Mouse (Mus musculus): ENCODE results near the gene Efcab7.
A peak's percentile ranks its signal among the peaks of the same experiment; 100 is the strongest.

Gene Efcab7

DNA sequence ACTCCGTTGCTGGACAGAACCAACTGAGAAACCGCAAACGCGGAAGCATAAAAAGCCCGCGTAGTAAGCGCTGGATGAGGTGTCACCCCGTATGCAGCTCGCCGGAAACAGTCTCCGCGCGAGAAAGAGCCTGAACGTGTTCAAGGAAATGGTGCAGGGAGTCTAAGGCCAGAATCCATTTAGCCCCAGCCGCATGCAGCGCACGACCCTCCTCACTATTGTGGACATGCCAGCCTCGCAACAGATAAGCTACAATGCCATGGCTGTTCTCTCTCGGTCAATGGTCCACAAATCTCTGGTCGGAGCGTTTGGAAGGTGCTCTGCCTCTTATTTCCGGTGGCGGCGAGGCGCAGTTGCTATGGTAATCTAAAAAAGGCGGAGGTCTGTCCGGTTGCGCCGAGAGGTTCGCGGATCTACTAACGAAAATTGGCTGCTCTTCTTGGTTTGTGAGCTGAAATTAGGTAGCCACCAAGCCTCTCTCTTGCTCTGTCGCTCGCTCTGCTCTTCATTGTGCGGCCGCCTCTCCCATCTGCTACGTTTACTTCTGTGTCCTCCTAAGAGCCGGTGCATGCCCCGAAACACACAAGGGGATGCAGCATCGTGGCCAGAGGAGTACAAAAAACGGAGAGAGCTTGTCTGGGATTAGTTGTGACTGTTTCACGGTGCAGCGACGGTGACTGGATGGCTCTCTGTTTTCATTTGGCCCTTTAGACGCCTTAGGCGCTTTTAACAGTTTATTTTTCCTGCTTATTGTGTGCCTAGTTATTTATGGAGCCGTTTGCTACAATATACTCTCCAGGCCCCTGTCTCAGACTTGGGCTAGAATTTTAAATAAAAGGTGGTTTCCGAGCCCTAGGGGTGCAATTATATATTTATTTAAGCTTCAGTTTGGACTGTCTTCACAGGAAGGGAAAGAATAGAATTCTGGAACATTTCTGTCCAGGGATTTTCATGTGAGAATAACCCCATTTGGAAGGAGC lies at the start of gene Efcab7:
TSS of gene Efcab7 (plus strand) at position 105 of the 980 bp plus-strand sequence.
- peak; percentile 81 for DNase-seq (ENCODE audit: low read depth, low spot score)

DNA sequence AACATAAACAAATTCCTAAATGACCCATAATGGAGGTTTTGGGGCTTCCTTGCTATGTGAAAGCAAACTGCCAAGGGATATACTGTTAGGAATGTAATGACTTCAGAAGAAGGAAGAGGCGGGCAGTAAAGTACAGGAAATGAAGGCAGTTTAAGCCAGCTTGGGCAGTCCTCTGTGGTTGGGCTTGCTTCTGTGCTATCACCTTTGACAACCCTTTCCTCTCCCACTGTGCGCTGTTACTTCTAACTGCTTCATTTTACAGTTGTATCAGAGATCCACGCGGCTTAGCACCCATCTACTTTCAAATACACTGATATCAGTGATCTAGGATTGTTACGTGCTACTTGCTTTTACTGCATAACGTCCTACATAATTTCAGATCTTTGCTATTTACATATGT lies 36.6 kb upstream of the Efcab7 start:
- no peak for DNase-seq (ENCODE audit: low read depth, low spot score)

DNA sequence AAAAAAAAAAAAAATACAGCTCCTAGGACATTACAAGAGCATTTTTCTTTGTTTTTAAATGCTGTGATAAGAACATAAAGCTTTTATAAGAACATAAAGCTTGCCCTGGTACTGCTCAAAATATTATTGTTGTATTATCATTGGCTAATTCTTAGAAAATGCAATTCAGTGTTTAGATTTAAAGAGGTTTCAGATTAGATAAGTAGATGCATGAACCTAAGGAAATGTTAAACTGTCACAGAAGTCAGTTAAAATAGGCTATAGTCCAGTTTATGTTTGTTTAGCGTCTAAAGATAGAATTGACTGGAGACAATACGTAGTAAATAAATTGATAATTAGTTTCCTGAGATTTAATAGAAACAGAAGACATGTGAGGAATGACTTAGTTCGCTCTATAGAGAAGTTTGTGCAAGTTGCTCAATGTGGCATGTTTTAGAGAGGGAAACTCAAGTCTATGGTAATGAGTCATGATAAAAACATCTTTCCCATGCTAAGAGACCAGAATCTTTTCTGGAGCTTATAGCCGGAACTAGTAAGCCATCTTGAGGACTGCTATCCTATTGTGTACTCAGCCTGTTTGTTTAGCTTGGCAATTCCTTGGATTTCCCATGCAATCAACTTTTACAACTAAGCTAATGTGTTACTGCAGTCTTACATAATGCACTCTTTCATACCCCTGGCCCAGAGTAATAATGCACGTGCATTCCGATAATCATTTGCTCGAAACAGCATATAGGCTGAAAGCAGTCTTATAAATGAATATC lies 12.1 kb upstream of the Efcab7 start:
- no peak for DNase-seq (ENCODE audit: low read depth, low spot score)

DNA sequence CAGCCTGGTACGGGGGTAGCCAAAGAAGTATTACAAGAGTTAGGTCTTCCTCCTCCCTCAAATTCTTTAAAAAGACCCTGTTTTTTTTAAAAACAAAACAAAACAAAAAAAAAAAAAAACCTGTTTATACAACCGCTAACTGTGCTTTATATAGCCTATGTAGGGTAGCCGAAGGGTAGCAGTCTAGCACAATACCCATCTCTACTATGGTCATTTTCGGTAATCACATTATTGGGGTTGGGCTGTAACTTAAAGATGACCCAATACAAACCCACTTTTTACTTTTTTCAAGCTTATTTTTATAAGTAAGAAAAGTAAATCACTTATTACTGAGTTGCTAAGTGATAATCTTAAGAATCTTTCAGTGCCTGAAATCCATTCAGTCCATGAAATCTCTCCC lies 661 bp upstream of the Efcab7 start:
- DNase-seq (ENCODE audit: low read depth, low spot score) = no peak

DNA sequence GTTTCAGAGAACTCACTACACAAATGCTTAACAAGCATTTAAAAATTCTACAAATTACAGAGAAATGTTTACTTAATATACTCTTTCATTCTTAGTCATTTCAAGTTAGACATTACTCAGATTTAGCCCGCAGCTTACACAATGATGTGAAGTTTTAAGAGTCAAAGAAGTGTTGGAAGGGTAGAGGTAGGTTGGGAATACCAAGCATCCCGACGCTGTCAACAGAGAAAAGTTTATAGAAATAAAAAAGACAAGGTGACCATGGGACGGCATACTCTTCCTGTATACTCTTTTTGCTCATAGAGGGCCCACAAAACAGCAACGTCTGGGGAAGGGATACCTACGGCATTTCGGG lies 282 bp upstream of the Efcab7 start:
- DNase-seq (ENCODE audit: low read depth, low spot score) = no peak

DNA sequence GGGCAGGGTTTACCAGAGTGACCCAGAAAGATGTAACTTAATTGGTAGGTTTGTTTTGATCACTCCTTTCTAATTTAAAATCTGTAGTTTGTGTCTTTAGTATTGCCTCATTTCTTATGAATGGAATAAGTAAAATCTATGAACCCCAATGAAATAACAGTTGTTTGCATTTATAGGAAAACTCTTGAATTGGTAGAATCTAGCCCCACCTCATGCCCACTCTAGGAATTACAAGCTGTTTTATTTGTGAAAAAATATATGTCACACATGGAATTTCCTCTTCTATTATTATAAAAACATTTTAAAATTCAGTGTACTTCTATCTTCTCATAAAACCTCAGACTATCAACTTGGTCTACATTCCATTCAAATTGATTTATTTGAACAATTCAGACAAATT lies 52.9 kb downstream of the Efcab7 start:
- DNase-seq (ENCODE audit: low read depth, low spot score) = no peak

DNA sequence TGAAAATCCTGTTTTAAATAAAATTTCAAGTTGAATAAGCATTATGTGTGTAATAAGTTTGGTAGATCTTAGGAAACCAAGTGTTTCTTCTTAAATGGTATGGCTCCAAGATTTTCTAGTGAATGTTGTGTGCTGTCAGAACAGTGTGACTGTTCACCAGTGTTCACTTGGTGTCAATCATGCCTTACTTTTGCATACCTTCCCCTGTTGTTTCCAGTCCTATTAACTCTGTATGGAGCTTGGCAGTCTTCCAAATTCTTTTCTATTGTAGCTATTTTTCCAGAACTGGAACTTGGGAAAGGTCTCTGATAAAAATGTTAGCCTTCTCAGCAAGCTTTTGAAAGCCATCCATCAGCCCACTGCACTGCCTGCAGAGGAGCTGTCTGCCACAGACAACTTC lies 53.4 kb downstream of the Efcab7 start:
- no peak for DNase-seq (ENCODE audit: low read depth, low spot score)

DNA sequence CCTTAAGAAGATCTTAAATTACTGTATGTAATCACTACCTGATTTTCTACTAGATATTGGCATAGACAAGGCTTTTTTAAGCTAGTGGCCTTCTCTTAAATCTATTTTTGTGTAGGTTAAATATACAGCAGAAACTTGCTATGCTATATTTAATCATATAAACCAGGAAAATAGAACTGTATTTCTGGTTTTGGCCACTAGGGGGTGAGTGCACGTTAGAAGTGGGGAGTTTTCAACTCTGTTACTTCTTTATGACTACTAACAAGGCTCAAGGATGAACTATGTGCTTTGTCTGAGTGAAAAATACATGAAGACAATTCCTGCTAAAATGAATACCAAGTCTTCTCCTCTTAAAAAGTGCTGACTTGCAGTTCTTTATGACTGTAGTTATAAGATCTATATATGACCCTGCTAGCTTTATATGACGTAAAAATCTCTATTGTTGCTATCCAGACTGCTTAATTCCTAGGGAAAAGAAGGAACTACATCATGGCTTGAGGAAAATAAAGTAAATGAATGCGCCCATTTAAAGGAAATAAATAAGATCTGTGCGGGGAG lies 85.0 kb downstream of the Efcab7 start:
- peak; percentile 19 for DNase-seq (ENCODE audit: low read depth, low spot score)

DNA sequence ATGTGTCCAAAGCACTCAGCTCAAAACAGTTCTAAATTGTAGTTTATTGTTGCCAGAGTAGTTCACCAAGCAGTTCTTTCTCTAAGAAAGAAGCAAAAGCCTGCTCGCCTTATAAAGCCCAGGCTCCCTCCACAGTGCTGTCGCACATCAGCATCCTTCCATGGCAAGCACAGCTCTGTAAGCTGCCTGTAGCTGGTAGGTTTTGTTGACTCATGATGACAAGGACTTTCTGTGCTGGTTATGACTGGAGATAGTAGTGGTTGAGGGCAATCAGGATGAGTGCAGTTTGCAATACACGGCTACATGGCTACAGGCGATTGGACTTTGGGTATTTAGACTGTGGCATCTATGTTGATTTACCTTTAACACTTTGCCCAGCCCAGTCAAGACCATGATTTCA lies 97.4 kb downstream of the Efcab7 start:
- DNase-seq (ENCODE audit: low read depth, low spot score) = no peak

DNA sequence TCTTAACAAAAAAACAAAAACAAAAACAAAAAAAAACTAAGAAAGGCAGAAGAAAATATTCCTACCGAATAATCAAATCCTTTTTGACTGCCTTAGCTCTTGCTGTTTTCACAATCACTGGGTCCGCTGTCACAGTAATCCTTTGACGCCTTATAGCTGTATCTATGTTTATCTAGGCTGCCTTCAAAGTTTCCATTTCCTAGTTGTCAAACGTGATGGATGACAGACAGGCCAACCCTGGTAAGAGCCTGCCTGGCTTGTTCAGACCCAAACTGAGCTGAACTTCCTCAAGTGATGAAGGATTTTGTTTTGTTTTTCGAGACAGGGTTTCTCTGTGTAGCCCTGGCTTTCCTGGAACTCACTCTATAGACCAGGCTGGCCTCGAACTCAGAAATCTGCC lies 99.5 kb downstream of the Efcab7 start:
- no peak for DNase-seq (ENCODE audit: low read depth, low spot score)

DNA sequence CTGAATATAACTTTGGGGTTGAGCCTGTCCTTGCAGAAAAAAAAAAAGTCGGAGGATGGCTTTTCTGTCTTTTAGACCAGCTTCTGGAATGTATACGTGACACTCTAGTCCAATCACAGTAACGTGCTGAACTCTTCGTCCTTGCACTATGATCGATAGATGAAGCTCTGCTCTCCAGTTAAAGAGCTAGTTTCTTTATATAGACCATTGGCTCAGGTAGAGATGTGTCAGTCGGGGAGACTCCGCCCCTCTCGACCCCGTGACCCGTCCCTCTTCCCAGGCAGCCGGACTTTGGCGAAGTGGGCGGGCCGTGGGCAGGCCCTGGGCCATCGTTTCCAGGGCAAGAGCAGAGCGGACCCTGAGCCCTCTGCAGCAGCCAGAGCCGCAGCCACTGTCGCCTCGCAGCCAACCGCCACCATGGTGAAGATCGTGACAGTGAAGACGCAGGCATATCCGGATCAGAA lies 100.2 kb downstream of the Efcab7 start, which contains the start of gene Pgm1:
TSS of gene Pgm1 (plus strand) at position 266 of the 464 bp plus-strand sequence.
- DNase-seq (ENCODE audit: low read depth, low spot score) = peak; percentile 45

DNA sequence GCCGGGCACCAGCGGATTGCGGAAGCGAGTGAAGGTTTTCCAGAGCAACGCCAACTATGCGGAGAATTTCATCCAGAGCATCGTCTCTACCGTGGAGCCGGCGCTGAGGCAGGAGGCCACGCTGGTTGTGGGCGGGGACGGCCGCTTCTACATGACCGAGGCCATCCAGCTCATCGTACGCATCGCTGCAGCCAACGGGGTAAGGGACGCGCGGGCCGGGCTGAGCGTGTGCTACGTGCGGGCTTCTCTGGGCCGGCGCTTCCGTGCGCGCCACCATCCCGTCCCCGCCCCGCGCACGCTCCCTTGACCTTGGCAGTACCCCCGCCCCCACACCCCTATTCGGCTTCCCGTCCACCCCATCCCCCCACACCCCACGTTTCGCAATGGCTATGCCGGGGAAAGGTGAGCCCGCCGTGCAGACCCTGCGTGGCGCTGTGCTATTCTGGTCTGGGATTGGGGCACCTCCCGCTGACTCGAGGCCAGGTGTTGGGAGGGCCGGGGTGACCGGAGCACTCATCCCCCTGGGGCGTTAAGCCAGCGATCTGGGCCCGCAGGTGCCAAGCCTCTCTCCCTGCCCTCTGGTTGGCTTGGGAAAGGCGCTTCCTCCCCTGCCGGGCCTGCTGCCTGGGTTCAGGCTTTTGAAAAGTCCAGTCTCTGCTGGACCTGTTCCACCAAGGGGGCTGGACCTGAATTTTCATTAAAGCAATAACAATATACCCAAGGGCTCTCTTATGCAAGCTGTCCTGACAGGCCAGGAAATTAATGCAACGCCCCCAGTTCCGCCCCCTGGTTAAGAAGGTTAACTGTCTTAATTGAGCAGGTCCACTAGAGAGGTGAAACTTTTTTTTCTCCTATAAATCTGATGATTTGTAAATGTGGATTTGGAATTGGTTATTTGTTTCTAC lies 100.9 kb downstream of the Efcab7 start, which contains the start of gene Itgb3bp:
TSS of gene Itgb3bp (minus strand) at position 201 of the 905 bp plus-strand sequence.
- DNase-seq (ENCODE audit: low read depth, low spot score) = peak; percentile 51

DNA sequence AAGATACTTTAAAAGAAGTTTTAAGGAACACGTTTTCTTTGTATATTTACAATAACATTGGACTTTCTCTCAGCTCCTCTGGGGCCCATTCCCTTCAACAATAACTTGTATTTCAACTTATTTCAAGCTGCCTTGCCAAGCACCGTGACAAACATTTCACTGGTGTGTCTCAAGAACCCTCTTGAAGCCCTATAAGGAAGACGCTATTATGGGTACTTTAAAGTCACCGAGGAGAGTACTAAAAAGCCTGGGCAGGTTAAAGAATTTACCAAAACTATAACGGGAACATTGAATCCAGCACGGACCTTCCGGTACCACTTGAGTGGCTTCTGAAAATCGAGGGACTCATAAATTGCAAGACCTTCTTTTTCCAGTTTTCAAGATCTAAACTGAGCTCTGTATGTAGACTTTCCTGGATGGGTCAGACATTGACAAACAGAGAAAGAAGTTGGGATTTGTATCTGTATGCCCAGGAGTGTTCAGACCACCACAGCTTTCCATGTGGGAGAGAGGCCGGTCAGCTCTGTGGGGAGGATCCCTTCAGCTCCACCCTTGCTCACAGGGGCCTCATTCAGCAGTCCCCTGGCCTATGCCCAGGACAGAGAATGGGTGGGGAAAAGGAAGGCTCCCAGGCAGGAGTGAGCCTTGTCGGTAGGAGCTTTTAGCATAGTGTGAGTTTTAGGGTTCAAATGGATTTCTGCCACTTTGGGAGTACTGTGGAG lies 101.7 kb downstream of the Efcab7 start:
- no peak for DNase-seq (ENCODE audit: low read depth, low spot score)

DNA sequence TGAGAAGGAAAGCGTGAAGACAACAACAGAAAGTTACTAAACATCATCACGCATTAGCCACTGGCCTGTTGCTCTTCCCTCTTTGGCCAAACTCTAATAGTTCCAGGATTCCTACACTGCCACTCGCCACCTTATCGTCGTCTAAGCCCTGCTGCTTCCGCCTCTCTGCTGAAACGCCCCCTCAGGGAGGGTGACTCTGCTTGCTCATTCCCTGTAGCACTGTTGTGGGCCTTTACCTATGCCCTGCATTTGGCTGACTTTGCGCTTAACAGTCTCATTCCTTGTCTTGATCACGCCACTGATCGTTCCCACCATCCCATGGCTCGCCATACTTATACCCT lies 102.2 kb downstream of the Efcab7 start:
- no peak for DNase-seq (ENCODE audit: low read depth, low spot score)

DNA sequence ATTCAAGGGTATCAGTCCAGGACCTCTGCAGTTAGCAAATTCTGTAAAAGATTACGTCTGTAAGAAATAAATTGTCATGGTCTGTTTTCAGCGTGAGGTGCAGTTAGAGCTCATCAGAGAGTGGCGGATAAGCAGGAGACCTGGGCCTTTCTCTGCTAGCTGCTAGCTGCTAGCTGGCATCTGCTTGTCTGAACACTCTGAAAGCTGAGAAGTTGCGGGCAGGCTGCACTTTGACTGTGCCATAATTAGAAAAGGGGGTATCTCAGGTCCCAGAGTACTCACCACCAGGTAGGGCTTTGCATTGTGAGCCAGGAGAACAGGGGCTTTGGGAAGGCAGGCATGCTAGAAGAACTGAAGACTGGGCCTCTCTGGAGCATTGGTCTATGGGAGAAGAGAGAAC lies 102.8 kb downstream of the Efcab7 start:
- no peak for DNase-seq (ENCODE audit: low read depth, low spot score)

DNA sequence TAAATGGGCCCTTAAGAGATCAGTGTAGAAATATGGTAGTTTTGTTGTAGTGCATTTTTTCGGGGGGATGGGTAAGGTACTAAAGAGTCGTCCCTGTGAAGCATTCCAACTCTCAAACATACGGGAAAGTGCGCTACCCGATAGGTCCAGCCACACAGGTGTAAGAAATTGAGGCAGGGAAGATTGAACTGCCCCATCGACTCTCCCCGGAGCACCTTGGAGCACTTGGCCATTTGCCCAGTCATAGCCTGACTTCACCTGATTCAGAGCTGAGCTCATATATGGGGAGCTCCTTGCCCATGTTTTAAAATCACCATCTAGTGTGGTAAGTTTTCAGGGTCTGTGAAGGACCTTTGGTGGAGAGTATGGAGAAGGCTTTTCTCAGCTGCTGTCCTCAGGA lies 105.9 kb downstream of the Efcab7 start:
- DNase-seq (ENCODE audit: low read depth, low spot score) = no peak

DNA sequence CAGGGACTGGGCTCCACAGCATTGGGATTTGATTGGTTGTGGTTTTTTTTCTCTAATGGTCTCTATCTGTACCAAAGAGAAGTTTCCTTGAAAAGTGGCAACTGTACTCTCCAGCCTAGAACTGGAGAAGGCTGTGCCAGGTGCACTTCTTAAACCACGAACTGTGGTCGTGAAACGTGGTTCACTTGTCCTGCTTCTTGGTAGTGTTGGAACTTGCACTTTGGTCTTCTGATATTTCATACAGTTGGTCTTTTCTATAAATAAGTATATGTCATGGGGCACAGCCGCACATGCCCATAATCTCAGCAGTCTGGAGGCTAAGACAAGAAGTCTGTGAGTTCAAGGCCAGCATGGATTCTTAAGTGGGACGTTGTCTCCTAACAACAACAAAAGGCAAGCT lies 107.3 kb downstream of the Efcab7 start:
- no peak for DNase-seq (ENCODE audit: low read depth, low spot score)

DNA sequence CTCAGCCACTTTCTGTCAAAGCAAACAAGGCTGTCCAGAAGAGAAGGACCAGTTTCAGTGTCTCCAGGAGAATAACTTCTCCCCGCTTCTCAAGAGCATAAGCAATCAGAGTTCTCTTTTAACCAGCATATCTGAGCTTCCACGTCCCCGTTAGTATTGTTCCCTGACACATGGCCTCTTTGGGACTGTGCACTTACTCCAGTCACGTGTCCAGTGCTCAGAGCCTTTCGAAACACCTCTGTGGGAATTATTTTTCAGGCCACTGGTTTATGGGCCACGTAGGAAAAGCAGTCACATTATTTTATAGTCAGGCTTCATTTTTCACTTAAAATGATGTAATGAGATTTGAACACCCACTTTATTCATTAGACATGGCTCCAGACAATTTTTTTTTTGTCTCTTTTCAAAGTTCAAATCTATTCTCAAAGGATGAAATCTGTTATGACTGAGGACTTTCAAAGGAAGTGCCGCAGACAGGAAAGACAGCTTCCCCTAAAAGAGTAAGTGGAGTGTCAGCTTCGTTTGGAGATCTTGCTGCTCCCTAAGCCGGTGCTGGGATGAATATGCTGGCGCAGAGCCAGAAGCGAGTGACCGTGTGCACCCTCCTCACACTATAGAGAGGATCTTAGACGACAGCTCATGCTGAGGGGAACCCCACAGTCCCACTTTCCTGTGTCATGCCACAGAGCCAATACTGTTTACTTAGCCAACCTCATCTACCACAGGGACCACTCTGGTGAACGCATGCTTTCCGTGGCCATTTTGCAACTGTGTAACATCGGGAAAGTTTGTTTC lies 110.9 kb downstream of the Efcab7 start:
- no peak for DNase-seq (ENCODE audit: low read depth, low spot score)

DNA sequence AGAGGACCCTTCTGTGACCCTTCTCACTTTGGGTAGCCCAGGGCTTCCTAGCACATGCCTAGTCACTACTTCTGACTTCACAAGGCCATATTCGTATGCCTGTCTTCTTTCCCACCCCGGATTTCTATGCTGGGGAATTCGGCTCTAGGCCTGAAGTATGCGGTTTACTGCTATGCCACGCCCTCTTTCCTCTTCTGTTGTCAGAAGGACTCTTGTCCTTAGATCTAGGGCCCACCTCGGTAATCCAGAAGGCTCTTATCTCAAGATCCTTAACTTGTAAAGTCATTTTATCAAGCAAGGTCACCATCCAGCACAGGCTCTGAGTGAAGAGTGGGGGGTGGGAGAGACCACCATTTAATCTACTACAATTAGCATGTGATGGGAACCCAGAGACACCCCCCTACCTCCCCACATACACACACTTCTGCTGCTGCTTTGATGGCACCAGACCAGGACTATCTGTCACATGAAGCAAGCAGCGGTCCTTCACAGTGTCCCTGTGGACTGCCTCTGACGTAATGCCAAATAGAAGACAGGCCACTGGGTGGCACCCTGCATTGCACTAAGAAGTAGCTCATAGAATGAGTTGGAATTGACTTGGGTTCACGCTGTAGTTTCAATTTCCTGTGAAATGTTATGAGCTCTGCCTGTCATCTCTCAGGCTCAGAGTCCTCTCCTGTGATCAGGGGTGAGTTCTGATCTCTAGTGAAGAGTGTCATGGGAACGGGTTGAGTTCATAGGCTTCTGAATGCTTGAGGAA lies 112.8 kb downstream of the Efcab7 start:
- DNase-seq (ENCODE audit: low read depth, low spot score) = no peak
